Mouse (Mus musculus) forebrain, embryonic 10.5 days (tissue): ENCODE measurements at regions not wholly inside any gene's neighbourhood (a gene's known extent, or its start where the extent isn't known, plus 50 kb on each side); places are given as distances from the start of the nearest gene placed in this dataset.
"Not testable (repeated sequence)": the region's sequence is repeated elsewhere in the genome, so short reads cannot be mapped to it uniquely, and the experiment has no call there.

Experiments used
- DNase-seq: peaks from one replicate; pipeline ENCODE4 v3.0.0-alpha.2; 2017; ENCODE audit warnings: low spot score; ENCODE audit errors: extremely low spot score
- H3K27ac ChIP-seq: fragments of 300-500 bp; sonication (generic); 2 replicates; pipeline ENCODE4 v1.5.1; 2016; ENCODE audit warnings: mild to moderate bottlenecking
- H3K27me3 ChIP-seq: fragments of 300-500 bp; sonication (generic); 2 replicates; pipeline ENCODE4 v1.6.1; 2016; ENCODE audit warnings: mild to moderate bottlenecking; ENCODE audit not compliant: poor library complexity, severe bottlenecking
- H3K36me3 ChIP-seq: fragments of 300-500 bp; sonication (generic); replicated peaks from 2 replicates; pipeline ENCODE4 v1.6.1; 2016; ENCODE audit warnings: mild to moderate bottlenecking, moderate library complexity
- H3K4me1 ChIP-seq: fragments of 300-500 bp; sonication (generic); 2 replicates; pipeline ENCODE4 v1.6.1; 2016
- H3K4me3 ChIP-seq: fragments of 300-500 bp; sonication (generic); 2 replicates; pipeline ENCODE4 v1.5.1; 2016; ENCODE audit warnings: mild to moderate bottlenecking, moderate library complexity
- H3K9me3 ChIP-seq: fragments of 300-500 bp; sonication (generic); 2 replicates; pipeline ENCODE4 v1.6.1; 2016; ENCODE audit warnings: mild to moderate bottlenecking, moderate library complexity
- WGBS: fragments of 180-500 bp; shearing (Covaris S2); methylation state at CpG from one replicate; pipeline ENCODE4 v1.1.7; 2016; 5-methylcytosine and 5-hydroxymethylcytosine counted together

DNA sequence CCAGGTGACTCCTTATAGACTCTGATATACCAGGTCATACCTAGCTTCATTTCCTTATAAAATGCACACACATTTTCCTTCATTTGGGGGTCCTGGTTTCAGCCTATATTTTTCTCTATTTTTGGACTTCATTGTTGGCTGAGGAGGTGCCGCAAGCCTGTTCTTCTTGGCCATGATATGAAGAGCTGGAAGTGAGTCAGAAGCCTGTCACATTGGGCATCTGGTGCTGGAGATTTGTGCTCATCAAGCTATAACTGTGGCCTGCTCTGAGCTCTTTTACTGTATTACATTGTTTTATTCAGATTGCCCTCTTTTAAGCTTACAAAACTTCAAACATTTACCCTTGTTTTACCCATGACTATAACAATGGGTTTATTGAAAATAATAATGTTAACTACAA is 545.8 kb upstream of the Klhl29 start:
- Histone ChIP-seq H3K4me3 (no peak overlapping the region), H3K9me3 (no peaks in the 10 kb centered on the region), H3K27ac (no peak overlapping the region), H3K27me3 (no peaks in the 10 kb centered on the region), H3K4me1 (no peaks in the 10 kb centered on the region), H3K36me3 (no peaks in the 10 kb centered on the region)
- 94% methylated on average over 1 of the region's 1 CpGs for WGBS
- DNase-seq = no peak

DNA sequence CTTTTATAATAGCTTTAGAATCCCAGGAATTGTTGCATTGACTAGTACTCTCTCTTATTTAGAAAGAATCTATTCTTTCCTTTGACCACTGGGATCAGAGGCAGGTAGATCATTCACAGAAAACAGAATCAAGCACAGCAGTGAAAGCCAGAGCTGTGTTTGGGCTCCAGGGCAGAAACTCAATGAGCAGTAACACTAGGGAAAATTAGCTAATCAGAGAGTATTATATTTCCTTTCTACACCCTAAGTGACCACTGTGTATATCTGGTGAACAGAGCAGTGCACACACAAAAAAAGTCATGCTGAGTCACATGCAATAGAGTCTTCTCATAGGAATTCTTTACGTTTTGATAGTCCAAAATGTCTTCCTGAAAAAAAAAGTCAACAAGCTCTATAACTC is 542.5 kb upstream of the Klhl29 start:
- WGBS = 82% methylated on average over 1 of the region's 1 CpGs
- no peak overlapping the region for H3K4me3 ChIP-seq
- no peak overlapping the region for H3K27ac ChIP-seq

DNA sequence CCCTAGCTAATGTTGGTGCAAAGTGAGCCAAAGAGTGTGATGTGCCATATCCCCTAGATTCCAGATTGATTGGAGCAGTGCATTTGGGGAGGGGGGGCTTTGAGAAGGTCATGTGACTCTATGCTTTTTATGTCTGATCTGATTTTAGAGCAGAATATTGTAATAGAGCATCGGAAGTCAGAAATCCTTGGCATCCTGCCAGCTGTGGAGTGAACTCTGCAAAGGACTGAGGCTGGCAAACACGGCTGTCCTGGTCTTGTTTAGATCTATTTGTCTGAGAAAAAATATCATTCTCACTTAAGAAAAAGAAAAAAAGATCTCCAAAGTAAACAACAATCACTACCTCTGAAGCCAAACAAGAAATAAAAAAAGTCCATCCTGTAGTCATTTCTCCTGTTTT is 530.8 kb upstream of the Klhl29 start:
- Histone ChIP-seq H3K4me1 (no peaks in the 10 kb centered on the region), H3K27ac (no peak overlapping the region), H3K9me3 (no peaks in the 10 kb centered on the region; the same call in 1 of the 2 replicates), H3K4me3 (no peak overlapping the region), H3K36me3 (no peaks in the 10 kb centered on the region), H3K27me3 (no peaks in the 10 kb centered on the region)
- 93% methylated on average over 2 of the region's 2 CpGs for WGBS
- no peak for DNase-seq

More for the DNA sequence above, 542.5 kb upstream of the Klhl29 start:
- DNase-seq = no peak
- Histone ChIP-seq H3K4me1 (no peaks in the 10 kb centered on the region), H3K9me3 (no peaks in the 10 kb centered on the region), H3K27me3 (no peaks in the 10 kb centered on the region), H3K36me3 (no peaks in the 10 kb centered on the region)

DNA sequence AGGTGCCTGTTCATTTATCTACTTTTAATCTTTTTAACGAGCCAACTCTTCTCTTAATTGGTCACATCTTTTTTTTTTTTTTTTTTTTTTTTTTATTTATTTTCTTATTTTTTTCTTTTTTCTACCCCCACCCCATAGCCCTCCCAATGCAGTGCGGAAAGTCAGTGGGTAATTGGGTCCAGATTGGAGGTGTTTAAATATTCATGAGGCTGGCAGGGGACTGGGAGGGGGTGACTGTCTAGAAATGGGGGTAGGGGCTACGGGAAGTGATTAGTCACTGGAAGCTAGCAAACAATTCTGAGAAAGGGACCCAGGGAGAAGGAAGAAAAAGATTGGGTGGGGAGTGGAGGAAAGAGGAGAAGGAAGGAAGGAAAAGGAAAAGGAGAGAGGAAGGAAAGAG is 516.3 kb upstream of the Klhl29 start:
- 61% methylated on average over 2 of the region's 3 CpGs for WGBS

DNA sequence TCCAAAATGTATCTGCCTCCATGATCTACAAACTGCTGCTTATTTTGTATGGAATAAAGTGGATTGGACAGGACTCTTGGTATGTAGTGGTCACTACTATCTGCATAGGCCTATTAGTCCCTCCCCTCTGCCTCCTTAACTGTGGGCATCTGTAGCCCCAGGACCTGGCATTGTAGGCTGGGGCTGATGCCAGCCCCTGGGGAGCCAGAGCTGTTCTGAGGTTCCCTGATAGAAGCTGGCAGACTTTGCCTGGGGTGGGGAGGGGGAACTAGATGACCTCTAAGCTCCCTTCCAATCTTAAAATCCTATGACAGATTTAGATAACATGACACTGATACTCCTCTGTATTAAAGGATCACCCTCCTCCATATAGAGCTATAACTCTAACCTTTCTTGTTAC is 491.2 kb upstream of the Klhl29 start:
- Histone ChIP-seq H3K4me3 (no peak overlapping the region), H3K4me1 (no peaks in the 10 kb centered on the region), H3K36me3 (no peaks in the 10 kb centered on the region), H3K27me3 (no peaks in the 10 kb centered on the region), H3K9me3 (no peaks in the 10 kb centered on the region), H3K27ac (no peak overlapping the region)
- no peak for DNase-seq

More for the DNA sequence above, 516.3 kb upstream of the Klhl29 start:
- not testable (repeated sequence) for H3K27ac ChIP-seq, H3K27me3 ChIP-seq, H3K36me3 ChIP-seq, DNase-seq, H3K4me3 ChIP-seq, H3K9me3 ChIP-seq, H3K4me1 ChIP-seq

DNA sequence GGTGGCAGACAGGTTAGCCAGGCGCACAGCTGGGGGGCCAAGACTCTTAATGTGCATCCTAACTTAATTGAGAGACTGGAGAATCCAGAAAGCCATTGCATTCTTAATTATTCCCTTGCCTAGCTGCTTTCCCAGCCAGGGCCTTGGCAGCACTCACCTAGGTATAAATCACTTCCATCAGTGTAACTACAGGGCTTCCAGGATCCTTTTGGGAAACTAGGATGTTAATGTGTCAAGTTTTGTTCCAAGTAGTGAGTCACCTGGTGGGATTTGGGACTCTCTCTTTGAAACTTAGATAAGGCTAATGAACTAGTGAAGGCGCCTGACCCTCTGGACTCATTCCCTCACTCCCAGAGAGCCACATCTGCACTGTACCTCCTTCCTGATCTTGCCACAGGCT is 484.3 kb upstream of the Klhl29 start:
- Histone ChIP-seq H3K9me3 (no peaks in the 10 kb centered on the region), H3K27me3 (no peaks in the 10 kb centered on the region), H3K27ac (no peak overlapping the region), H3K36me3 (no peaks in the 10 kb centered on the region), H3K4me1 (0 out of 2 replicates have a peak, but pooled peaks cover 3% of the 10 kb centered on the region), H3K4me3 (no peak overlapping the region)
- 88% methylated on average over 2 of the region's 2 CpGs for WGBS
- DNase-seq = no peak

DNA sequence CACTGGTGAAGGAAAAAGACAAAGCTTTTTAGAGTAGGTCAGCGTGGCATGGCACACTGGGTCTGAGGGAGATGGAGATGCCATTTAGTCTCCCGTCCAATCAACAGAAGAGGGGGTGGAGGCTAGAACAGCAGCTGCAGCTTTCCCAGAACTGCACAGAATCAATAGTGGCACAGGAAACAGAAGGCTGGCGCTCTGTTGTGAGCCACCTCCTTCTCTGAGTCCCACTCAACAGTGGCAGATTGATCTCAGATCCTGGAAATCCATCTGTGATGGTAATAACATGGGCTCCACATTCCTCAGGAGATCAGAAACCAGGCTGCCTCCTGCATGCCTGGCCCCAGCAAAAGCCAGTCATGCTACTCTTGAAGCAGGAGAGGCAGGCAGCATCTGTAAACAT is 480.9 kb upstream of the Klhl29 start:
- Histone ChIP-seq H3K27me3 (no peaks in the 10 kb centered on the region), H3K4me3 (no peak overlapping the region), H3K4me1 (0 out of 2 replicates have a peak, but pooled peaks cover 3% of the 10 kb centered on the region), H3K36me3 (no peaks in the 10 kb centered on the region), H3K27ac (no peak overlapping the region), H3K9me3 (no peaks in the 10 kb centered on the region)
- WGBS = 60% methylated on average over 3 of the region's 3 CpGs
- no peak for DNase-seq

DNA sequence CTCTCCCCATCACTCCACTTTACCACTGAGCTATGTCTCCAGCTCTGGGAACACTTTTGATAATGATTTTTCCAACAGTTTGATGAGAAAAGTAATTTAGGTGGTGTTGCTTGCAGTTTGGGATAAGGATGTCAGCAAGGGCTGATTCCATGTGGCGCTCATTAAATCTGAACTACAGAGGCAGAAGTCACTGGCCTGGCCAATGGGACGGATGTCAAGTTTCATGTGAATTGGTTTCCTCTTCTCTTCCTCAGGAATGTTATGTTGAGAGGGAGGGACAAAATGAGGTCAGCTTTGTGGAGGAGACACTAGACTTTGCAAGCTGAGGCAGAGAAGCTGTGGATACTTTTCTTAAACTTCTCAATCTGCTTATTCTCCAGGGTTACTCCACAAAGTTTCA is 434.9 kb upstream of the Klhl29 start:
- H3K4me1 ChIP-seq = peaks cover 18% of the 10 kb centered on the region
- H3K27me3 ChIP-seq = no peaks in the 10 kb centered on the region
- 76% methylated on average over 2 of the region's 2 CpGs for WGBS
- no peaks in the 10 kb centered on the region for H3K36me3 ChIP-seq
- no peak for DNase-seq
- H3K9me3 ChIP-seq = no peaks in the 10 kb centered on the region
- H3K27ac ChIP-seq = no peak overlapping the region
- H3K4me3 ChIP-seq = no peak overlapping the region

DNA sequence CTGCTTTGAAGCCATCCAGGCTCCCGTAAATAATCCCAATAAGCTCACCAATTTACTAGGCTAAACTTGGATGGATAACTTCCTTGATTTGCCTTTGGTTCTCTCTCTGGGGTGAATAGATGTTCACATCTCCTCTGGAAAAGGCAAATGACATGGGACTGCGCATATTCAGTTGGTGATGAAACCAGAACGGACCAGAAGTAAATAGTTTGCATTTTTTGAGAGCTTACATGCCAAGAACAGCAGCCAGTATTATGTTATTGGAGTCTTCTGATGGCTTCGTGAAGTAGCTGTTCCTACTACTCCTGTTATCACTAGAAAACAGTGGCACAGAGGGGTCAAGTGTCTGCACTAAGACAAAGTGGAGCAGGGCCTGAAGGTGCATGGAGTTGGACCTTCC is 434.5 kb upstream of the Klhl29 start:
- Histone ChIP-seq H3K9me3 (no peaks in the 10 kb centered on the region), H3K27ac (no peak overlapping the region), H3K4me3 (no peak overlapping the region), H3K27me3 (no peaks in the 10 kb centered on the region), H3K36me3 (no peaks in the 10 kb centered on the region), H3K4me1 (peaks cover 18% of the 10 kb centered on the region)
- DNase-seq = no peak
- 71% methylated on average over 4 of the region's 4 CpGs for WGBS

DNA sequence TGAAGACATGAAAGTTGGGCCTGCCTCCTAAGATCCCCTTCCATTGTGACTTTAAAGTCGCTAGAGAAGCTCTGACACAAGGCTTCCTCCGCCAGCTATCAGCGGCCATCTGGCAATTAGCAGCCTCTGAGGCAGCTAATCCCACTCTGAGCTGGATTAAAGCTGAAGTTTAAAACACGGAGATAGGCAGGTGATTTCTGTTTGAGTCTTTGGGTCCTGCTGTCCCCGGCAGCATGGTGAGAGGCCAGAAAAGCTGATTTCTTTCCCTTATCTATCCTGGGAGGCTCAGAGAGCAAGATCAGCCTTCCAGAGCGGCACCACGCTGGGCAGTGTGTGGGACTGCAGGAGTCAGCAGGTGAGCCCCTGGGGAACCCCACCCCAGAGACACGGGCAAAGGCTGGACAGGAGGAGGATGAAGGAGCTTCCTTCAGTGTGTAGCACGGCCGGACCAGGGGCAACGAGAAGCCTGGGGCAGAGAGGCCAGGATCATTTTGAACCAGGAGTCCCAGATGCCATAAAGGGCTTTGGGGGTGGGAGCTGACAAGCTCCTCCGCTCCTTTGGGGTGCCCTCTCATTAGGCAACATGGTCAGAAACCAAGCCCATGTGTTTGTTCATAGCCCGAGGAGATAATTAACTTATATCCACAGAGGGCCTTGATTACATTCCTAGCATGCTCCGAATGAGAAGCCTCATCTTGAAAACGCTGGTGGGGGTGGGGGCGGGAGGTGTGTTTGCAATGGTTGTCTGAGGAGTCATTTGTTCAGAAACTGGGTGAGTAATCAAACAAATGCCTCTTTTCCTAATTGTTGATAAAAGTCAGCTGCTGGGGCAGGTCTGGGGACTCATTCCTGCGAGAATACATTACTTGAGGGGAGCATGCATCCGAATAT is 432.8 kb upstream of the Klhl29 start:
- Histone ChIP-seq H3K9me3 (no peaks in the 10 kb centered on the region), H3K4me3 (no peak overlapping the region), H3K27ac (peak overlapping the region; percentile 56; the same call in 1 of the 2 replicates), H3K4me1 (peaks cover 18% of the 10 kb centered on the region), H3K27me3 (no peaks in the 10 kb centered on the region), H3K36me3 (no peaks in the 10 kb centered on the region)
- 14% methylated on average over 18 of the region's 18 CpGs for WGBS
- no peak for DNase-seq

DNA sequence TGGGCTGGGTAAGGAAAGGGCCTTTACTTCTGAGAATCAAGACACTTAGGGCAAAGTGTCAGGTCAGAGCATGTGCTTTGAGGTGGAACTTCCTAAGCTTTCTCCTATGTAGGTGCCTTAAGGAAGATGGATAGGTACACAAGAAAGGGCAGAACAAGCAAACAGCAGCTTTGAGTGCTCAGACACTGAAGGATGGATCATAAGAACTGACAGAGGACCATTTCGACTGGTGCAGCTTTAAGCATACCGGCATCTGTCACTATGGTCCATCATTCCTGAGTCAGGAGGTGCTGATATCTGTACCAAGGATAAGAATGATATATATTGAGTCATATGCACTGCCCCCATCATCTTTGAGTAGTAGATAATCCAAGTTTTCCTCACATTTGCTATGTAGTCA is 430.2 kb upstream of the Klhl29 start:
- Histone ChIP-seq H3K4me3 (no peak overlapping the region), H3K36me3 (no peaks in the 10 kb centered on the region), H3K27me3 (no peaks in the 10 kb centered on the region), H3K27ac (no peak overlapping the region), H3K9me3 (no peaks in the 10 kb centered on the region), H3K4me1 (peaks cover 18% of the 10 kb centered on the region)
- WGBS = 94% methylated on average over 2 of the region's 2 CpGs
- DNase-seq = no peak

DNA sequence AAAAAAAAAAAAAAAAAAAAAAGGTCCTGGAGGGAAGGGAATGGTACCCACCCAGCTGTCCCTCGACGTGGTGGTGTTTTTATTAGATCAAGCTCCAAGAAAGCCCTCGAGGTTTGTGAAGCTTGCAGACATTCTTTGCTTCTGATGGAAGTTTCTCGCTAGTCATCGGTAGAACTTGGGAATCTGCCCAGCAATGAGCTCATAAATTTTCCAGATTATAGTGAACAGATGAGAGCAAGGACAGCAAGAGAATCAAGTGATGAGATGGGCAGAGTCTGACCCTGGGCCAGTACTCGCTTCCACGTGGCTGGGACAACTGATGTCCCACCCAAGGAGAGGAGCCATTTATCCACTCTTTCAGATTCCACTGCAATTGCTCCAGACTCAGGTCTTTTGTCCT is 417.6 kb upstream of the Klhl29 start:
- H3K4me1 ChIP-seq = no peaks in the 10 kb centered on the region
- DNase-seq = no peak
- 82% methylated on average over 7 of the region's 7 CpGs for WGBS
- no peaks in the 10 kb centered on the region for H3K9me3 ChIP-seq
- no peaks in the 10 kb centered on the region for H3K36me3 ChIP-seq
- no peak overlapping the region for H3K4me3 ChIP-seq
- H3K27me3 ChIP-seq = no peaks in the 10 kb centered on the region
- H3K27ac ChIP-seq = no peak overlapping the region

DNA sequence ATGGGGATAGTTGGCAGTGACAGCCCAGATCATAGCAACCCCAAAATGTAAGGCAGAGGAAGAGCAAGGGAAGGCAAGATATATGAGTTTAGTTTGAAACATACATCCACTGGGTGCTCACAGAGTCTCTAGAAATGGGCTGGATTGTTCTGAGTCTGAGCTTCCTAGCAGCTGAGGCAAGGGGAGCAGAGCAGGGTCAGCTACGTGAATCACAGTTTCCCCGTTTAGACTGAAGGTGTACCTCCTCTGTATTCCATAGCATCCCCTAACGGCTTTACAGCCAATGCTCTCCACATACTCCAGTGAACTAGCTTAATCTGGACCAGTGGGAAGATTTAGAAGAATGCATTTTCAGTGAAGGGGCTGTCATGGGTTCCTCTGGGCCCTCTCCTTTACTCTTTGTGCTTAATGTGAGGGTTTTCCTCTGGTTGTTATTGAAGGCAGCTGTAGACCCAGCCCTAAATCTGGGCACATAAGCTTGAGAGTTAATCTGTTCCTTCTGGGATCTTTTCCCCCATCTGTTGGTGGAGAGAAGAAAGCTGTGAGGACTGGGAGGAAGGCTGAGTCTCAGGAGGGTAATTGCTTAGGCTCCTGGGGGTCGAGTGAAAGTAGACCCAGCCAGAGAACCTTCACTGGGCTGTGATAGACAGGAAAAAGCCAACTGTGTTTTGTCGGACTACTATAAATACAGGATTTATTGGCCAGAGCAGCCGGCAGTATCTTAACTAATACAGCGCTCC is 411.8 kb upstream of the Klhl29 start:
- WGBS = 62% methylated on average over 7 of the region's 7 CpGs
- no peaks in the 10 kb centered on the region for H3K4me1 ChIP-seq
- H3K9me3 ChIP-seq = no peaks in the 10 kb centered on the region
- no peaks in the 10 kb centered on the region for H3K36me3 ChIP-seq
- H3K27ac ChIP-seq = no peak overlapping the region
- no peak overlapping the region for H3K4me3 ChIP-seq
- no peaks in the 10 kb centered on the region for H3K27me3 ChIP-seq
- DNase-seq = no peak
